Mouse (Mus musculus): Measurements from ENCODE around the gene Zfp423. TPM values are rescaled to one million over a fixed set of nuclear protein-coding genes. Genes with fewer than 3 reads are reported as not detected.
A peak's percentile ranks its signal among the peaks of the same experiment; 100 is the strongest.

The Zfp423 gene
- polyA plus RNA-seq, 1 experiment = not detected

DNA sequence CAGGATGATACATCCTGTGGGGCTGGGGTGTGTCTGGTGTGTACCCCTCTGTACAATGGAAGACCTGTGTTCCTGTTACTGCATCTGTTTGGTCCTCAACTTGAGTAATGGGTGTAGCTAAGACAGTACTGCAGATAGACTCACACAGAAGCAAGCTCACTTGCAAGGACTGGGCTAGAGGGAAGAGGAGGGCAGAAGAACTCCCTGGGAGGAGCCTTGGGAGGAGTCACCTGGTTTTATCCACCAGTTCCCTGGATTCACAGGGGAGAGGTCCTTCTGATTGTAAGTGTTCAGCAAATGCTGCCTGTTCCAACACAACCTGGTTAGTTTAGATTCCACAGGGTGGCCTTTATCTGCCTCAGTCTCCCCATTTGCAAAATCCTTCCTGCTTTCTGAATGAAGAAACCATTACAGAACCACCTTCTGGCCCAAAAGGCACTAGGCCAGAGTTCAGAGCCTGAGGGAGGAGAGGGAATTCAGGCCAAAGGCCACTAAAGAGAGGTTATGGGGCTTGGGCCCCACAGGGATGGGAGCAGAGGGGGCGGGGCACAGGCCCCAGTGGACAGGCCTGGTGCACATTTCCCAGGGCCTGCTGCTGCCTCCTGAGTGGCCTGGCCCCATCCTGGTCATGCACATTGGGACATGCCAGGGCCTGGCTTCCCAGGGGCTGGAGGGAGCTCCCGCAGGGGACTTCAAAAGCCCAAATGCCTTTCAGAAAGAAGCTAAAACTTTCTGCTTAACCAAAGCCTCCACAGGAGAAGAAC, 7.8 kb upstream of the Zfp423 start:
- Histone ChIP-seq H3K4me3 (replicated peaks) (no peak overlapping the region), H3K27me3 (ENCODE audit: control insufficient read depth) (peaks cover 25% of the 10 kb centered on the region), H3K9me3 (ENCODE audit: control insufficient read depth, low read length) (no peaks in the 10 kb centered on the region), H3K4me1 (ENCODE audit: control insufficient read depth) (no peaks in the 10 kb centered on the region), H3K36me3 (ENCODE audit: control insufficient read depth) (no peaks in the 10 kb centered on the region)
- TF ChIP-seq TAL1 (IDR thresholded peaks at IDR 0.05; ENCODE audit: low read length) (no peak), GATA1 (IDR thresholded peaks at IDR 0.05; ENCODE audit: low read length) (no peak)

DNA sequence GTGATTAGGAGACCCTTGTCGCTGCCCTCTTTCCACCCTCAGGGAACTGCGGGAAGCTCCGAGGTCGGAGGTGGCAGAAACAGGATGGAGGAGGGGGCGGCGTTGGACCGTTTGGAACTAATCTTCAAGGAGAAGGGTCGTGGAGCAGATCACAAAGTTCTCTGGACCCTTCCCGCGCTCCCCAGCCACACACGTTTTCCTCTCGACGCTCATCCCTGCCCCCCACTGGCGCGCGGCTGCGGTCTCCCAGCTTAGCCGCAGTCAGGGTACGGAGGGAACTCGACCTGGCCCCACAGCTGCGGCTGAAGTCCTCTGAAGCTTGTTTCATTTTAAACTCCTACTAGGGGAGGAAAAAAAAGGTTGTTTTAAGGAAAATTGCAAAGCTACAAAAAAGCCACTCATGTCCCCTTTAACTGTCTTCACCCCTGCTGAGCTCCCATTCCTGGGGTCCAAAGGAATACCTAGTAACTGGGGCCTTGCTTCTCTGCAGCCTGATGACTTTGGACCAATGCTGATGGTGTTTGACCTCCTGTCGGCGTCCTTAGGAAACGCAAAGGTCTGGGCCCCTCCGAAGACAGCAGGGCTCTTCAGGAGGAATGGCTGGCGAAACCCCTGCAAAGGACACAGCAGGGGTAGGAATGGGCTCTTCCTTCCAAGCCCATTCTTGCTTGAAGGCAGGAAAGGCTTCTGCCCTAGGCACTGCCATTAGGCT, 3.3 kb upstream of the Zfp423 start:
- Histone ChIP-seq H3K36me3 (ENCODE audit: control insufficient read depth) (no peaks in the 10 kb centered on the region), H3K4me1 (ENCODE audit: control insufficient read depth) (no peaks in the 10 kb centered on the region), H3K27me3 (ENCODE audit: control insufficient read depth) (peaks cover 70% of the 10 kb centered on the region), H3K9me3 (ENCODE audit: control insufficient read depth, low read length) (peaks cover 2% of the 10 kb centered on the region; the same call in 1 of the 2 replicates), H3K4me3 (replicated peaks) (no peak overlapping the region)
- TF ChIP-seq GATA1 (IDR thresholded peaks at IDR 0.05; ENCODE audit: low read length) = no peak
- TF ChIP-seq TAL1 (IDR thresholded peaks at IDR 0.05; ENCODE audit: low read length) = no peak

DNA sequence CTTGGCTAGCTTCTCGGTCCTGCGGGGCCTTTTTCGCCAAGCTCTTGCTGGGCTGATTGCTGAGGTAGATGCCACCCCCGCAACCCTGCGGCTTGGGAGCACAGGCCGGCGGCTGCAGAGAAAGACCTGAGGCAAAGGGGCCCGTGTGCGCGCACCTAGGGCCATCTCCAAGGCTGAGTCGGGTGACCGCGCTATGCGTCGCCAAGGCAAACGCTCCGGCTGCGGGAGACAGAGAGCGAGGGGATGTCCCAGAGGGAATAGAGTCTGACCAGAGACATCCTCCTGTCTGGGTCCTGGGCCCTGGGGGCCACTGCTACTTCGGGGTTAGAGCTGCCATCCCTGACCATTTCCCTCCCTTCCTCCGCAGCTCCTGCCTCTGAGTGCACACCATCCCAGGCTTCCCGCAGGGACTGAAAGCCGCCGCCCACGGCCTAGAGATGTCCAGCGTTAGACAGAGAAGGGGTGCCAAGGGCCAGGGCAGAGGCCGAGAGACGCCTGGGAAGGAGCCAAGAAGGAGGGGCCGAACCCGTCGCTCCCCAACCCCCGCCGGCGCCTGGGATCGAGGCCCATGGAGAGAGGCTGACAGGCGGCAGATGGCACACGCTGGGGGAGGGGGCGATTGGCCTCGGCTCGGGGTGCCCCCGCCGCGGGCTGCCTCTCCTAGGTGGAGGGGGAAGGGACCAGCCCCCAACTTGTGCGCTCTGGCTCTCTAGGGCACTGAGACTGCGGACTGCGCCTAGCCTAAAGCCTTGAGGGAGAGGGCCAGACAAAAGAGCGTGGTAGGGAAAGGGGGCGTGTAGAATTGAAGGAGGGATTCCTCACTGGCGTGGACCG, 2.5 kb upstream of the Zfp423 start:
- H3K9me3 ChIP-seq (ENCODE audit: control insufficient read depth, low read length) = peaks cover 2% of the 10 kb centered on the region; the same call in 1 of the 2 replicates
- TF ChIP-seq GATA1 (IDR thresholded peaks at IDR 0.05; ENCODE audit: low read length) (no peak), TAL1 (IDR thresholded peaks at IDR 0.05; ENCODE audit: low read length) (no peak)
- peaks cover 78% of the 10 kb centered on the region for H3K27me3 ChIP-seq (ENCODE audit: control insufficient read depth)
- no peaks in the 10 kb centered on the region for H3K4me1 ChIP-seq (ENCODE audit: control insufficient read depth)
- no peak overlapping the region for H3K4me3 ChIP-seq (replicated peaks)
- no peaks in the 10 kb centered on the region for H3K36me3 ChIP-seq (ENCODE audit: control insufficient read depth)

DNA sequence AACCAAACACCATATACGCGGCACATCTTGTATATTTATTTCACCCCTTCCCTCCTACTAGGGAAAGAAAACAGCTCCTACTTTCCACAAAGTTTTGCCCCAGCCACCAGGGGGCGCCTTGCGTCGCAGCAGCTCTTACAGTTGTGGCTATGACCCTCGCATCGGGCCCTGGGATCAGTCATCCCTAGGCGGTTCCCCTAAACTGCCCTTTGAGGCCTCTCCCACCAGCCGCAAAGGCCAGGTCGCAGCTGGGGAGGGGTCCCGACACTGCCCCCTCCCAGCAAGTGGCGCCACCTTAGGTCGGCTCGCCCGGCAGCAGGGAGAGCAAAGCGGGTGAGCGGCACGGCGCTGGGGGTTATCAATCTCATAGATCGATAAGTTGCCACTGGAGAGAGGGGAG, 1.7 kb upstream of the Zfp423 start:
- Histone ChIP-seq H3K9me3 (ENCODE audit: control insufficient read depth, low read length) (peaks cover 2% of the 10 kb centered on the region; the same call in 1 of the 2 replicates), H3K4me3 (replicated peaks) (no peak overlapping the region), H3K36me3 (ENCODE audit: control insufficient read depth) (no peaks in the 10 kb centered on the region), H3K4me1 (ENCODE audit: control insufficient read depth) (no peaks in the 10 kb centered on the region), H3K27me3 (ENCODE audit: control insufficient read depth) (peaks cover 85% of the 10 kb centered on the region)
- TF ChIP-seq TAL1 (IDR thresholded peaks at IDR 0.05; ENCODE audit: low read length) (no peak), GATA1 (IDR thresholded peaks at IDR 0.05; ENCODE audit: low read length) (no peak)

DNA sequence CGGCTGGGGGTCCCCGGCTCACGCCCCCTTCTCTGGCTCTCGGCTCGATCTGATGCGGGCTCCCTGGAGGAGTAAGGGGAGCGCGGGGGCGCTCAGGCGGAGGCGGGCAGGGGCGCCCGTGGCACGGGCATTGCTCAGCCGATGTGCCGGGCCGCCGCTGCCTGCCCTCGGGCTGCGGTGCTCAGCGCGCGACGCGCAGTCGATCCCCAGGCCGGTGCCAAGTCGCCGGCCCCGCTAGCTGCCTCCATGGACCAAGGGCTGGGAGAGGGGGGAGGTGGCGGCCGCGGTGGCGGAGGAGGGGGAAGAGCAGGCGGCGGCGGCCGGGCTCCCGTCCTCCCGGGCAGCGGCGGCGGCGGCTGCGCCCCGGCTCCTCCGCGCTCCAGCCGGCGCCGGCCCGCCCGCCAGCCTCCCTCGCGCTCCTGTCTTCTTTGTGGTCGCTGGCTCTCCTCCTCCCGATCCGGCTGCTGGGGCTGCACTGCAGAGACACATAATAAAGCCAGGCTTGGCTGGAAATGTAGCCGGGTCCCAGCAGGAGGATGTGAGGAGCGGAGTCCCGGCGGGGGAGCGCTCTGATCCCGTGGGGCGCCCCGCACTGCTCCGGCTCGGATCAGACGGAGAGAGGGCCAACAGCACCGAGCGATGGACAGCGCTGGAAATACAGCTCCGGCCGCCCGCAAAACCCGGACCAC, 810 bp upstream of the Zfp423 start:
- peaks cover 2% of the 10 kb centered on the region; the same call in 1 of the 2 replicates for H3K9me3 ChIP-seq (ENCODE audit: control insufficient read depth, low read length)
- H3K4me3 ChIP-seq (replicated peaks) = no peak overlapping the region

DNA sequence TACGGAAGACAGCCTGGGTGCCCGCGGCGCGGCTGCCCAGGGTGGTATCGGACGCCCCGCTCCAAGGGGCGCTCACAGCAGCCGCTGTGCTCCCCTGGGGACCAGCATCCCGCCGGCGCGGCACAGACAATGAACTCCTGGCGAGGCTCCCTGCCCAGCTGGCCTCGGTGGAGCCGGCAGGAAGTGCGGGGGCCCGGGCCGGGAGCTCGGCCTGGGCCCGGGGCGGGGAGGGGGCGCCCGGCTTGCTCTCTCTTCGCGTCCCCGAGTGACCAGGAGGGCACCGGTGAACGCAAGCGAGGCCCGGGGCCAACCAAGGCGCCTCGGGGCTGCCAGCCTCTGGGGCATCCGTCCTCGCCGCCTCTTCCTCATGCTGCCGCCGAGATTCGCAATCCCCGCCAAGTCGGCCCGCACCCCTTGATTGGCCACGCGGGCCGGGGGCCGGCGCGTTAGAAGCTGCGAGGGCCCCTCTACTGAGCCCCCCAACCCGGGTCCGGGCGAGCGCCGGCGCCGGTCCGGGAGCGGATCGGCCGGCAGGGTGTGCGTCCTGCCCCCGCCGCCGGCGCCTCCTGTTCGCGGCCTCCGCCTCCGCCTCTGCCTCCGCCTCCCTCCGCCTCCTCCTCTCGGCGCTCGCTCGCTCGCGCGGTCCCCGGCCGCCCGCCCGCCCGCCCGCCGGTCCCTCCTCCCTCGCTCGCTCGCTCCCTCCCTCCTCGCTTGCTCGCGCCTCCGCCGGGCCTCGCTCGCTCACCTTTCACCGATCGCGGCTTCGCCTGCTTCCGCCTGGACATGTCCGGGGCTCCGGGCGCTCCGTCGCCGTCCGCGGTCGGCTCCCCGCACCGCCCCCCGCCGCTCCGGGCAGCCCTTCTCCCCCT, 710 bp downstream of the Zfp423 start:
- no peak for TF ChIP-seq TAL1 (IDR thresholded peaks at IDR 0.05; ENCODE audit: low read length)
- no peak for TF ChIP-seq GATA1 (IDR thresholded peaks at IDR 0.05; ENCODE audit: low read length)
- H3K27me3 ChIP-seq (ENCODE audit: control insufficient read depth) = peaks cover 83% of the 10 kb centered on the region
- H3K9me3 ChIP-seq (ENCODE audit: control insufficient read depth, low read length) = peaks cover 2% of the 10 kb centered on the region; the same call in 1 of the 2 replicates
- H3K4me3 ChIP-seq (replicated peaks) = peak overlapping the region; percentile 24
- no peaks in the 10 kb centered on the region for H3K36me3 ChIP-seq (ENCODE audit: control insufficient read depth)
- H3K4me1 ChIP-seq (ENCODE audit: control insufficient read depth) = no peaks in the 10 kb centered on the region

More for the DNA sequence above, 810 bp upstream of the Zfp423 start:
- Histone ChIP-seq H3K4me1 (ENCODE audit: control insufficient read depth) (no peaks in the 10 kb centered on the region), H3K27me3 (ENCODE audit: control insufficient read depth) (peaks cover 90% of the 10 kb centered on the region), H3K36me3 (ENCODE audit: control insufficient read depth) (no peaks in the 10 kb centered on the region)
- TF ChIP-seq TAL1 (IDR thresholded peaks at IDR 0.05; ENCODE audit: low read length) = no peak
- TF ChIP-seq GATA1 (IDR thresholded peaks at IDR 0.05; ENCODE audit: low read length) = no peak

DNA sequence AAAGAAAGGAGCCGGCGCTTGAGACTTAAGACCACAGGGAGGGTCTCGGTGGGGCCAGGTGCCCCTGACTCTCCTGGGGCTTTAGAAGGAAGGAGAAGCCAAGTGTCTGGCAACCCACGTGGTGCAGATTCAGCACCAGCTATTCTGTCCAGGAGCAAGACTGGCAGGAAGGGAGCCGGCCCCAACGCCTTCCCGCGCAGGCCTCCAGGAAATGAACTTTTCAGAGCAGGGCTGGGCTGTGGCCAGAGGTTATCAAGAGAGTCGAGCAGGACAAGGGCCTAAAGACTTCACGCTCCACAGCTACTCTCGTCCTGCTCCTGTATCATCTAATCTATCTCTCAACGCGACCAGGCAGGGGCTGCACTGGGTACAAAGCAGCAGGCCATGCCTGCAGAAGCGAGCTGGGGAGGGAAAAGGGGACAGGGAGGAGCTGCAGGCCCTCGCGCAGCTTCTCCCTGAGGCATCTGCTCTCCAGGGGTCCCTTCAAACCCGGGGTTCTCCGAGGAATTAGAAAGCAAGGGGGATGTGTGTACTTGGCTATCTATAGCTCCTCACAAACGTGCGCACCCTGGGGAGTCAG, 1.4 kb downstream of the Zfp423 start:
- TF ChIP-seq GATA1 (IDR thresholded peaks at IDR 0.05; ENCODE audit: low read length) (no peak), TAL1 (IDR thresholded peaks at IDR 0.05; ENCODE audit: low read length) (no peak)
- Histone ChIP-seq H3K36me3 (ENCODE audit: control insufficient read depth) (no peaks in the 10 kb centered on the region), H3K4me3 (replicated peaks) (no peak overlapping the region), H3K4me1 (ENCODE audit: control insufficient read depth) (no peaks in the 10 kb centered on the region), H3K9me3 (ENCODE audit: control insufficient read depth, low read length) (peaks cover 2% of the 10 kb centered on the region; the same call in 1 of the 2 replicates), H3K27me3 (ENCODE audit: control insufficient read depth) (peaks cover 76% of the 10 kb centered on the region)
